ENCODE assay signal across 8 mouse cellular contexts in genomic region chr19:6841292-6841597, GRCm38 (mm10). TPM values are rescaled to one million over a fixed set of nuclear protein-coding genes. Genes with fewer than 3 reads are reported as not detected.
A peak's percentile ranks its signal among the peaks of the same experiment; 100 is the strongest.
DNase-seq lines count a peak whose midpoint lies in the region; ATAC-seq and TF ChIP-seq lines count a peak whose summit lies in the region.
"Had no signal": no experiment of that assay in that cellular context is flagged by ENCODE, and none has a peak within 500 bp of the region (broad histone marks: within the 10 kb centered on the region; RNA-seq: fewer than 3 reads in every experiment).

No protein-coding gene starts in this region.

- 0 out of 2 replicates have a peak overlapping the region, but pooled peaks have one; percentile 25 for H3K27ac ChIP-seq in kidney, postnatal 0 days
- peak overlapping the region; percentile 69 for H3K27ac ChIP-seq in macrophage

- H3K9ac ChIP-seq in kidney, postnatal 0 days (ENCODE audit: low read depth, low read length): no peak overlapping the region

- ATAC-seq in kidney, postnatal 0 days (replicated peaks; ENCODE audit: low FRiP score, low read depth): no peak
- peak; percentile 66 for ATAC-seq in CD4-positive, CD25-positive, alpha-beta regulatory T cell, adult 4 months

- no peaks in the 10 kb centered on the region for H3K9me3 ChIP-seq in kidney, postnatal 0 days (replicated peaks; ENCODE audit: low read length)

- H3K79me2 ChIP-seq in macrophage (ENCODE audit: inconsistent target): peaks cover 12% of the 10 kb centered on the region; the same call in 1 of the 2 replicates

- H3K4me1 ChIP-seq in kidney, postnatal 0 days (replicated peaks; ENCODE audit: insufficient read depth, low read length): peaks cover 14% of the 10 kb centered on the region

- peaks cover 2% of the 10 kb centered on the region; the same call in 1 of the 2 replicates for H3K27me3 ChIP-seq in kidney, postnatal 0 days (ENCODE audit: insufficient read depth, low read length)

- H3K36me3 ChIP-seq in kidney, postnatal 0 days (ENCODE audit: insufficient read depth, low read length): peaks cover 11% of the 10 kb centered on the region; the same call in 1 of the 2 replicates
- H3K36me3 ChIP-seq in macrophage (ENCODE audit: inconsistent target): peaks cover 48% of the 10 kb centered on the region

- H3K4me2 ChIP-seq in kidney, postnatal 0 days (ENCODE audit: low read length): peak overlapping the region; percentile 96

- TF ChIP-seq CTCF in kidney, postnatal 0 days (IDR thresholded peaks at IDR 0.05; ENCODE audit: low read depth): no peak

- DNase-seq in kidney, postnatal 0 days (ENCODE audit: low spot score): no peak
- DNase-seq in kidney, postnatal 25 days: no peak
- DNase-seq in B cell, adult 2 months: peak; percentile 20 to 24
- no peak for DNase-seq in urinary bladder, adult 2 months (ENCODE audit: low spot score)
- DNase-seq in spleen, postnatal 10 days (ENCODE audit: low spot score in 2 of 2): no peak
- DNase-seq: cerebellum, adult 9-10 months had no signal

- WGBS in kidney, postnatal 0 days: 17% methylated on average over 3 of the region's 3 CpGs
- WGBS in macrophage (ENCODE audit: missing documents): 7% methylated on average over 3 of the region's 3 CpGs

- no peak overlapping the region for H3K4me3 ChIP-seq in kidney, postnatal 0 days (replicated peaks; ENCODE audit: low read depth, low read length)
- H3K4me3 ChIP-seq in macrophage (ENCODE audit: inconsistent target): no peak overlapping the region; the same call in 1 of the 2 replicates

RNA-seq across cellular contexts. Expression of gene Rps6ka4, which starts 0.8 kb away (rescaled TPM):
- 19.6 TPM in 2 replicates for polyA plus RNA-seq in kidney, postnatal 0 days (2015; fragmentation: Nextera tagmentation; extraction: Ambion mirVana)
- polyA plus RNA-seq in CD4-positive, CD25-positive, alpha-beta regulatory T cell, adult 4 months (2017; shearing (Covaris generic)): 1 to 10 TPM; 6.4 to 8.3 TPM
- 100 to 1,000 TPM in 3 of 26 experiments, 10 to 100 TPM in 23; 20.7 to 276 (median 45.8) TPM for total RNA-seq in macrophage (2018; cell fraction: chromatin; rRNA removed)
- 10 to 100 TPM; 20.8 to 44.8 (median 28.9) TPM for total RNA-seq in macrophage (2018; cell fraction: cytosol; rRNA removed)
- total RNA-seq in macrophage (2018; cell fraction: nucleus; rRNA removed): 10 to 100 TPM; 18.4 to 95.2 (median 38.5) TPM
- 15.5 to 39.8 TPM (median 30.3 TPM) in 3 replicates for polyA plus RNA-seq in macrophage (2018)
- polyA plus RNA-seq in urinary bladder, adult 2 months (2012; rRNA removed): 34.6 and 37.5 TPM in 2 replicates

RNA-seq across cellular contexts. Expression of gene Ccdc88b, which starts 16.8 kb away (rescaled TPM):
- polyA plus RNA-seq in kidney, postnatal 0 days (2015; fragmentation: Nextera tagmentation; extraction: Ambion mirVana): 0.73 and 0.87 TPM in 2 replicates
- 1 to 10 TPM; 3.1 to 5.2 TPM for polyA plus RNA-seq in CD4-positive, CD25-positive, alpha-beta regulatory T cell, adult 4 months (2017; shearing (Covaris generic))
- 100 to 1,000 TPM in 20 of 26 experiments, 10 to 100 TPM in 6; 61.5 to 528 (median 169) TPM for total RNA-seq in macrophage (2018; cell fraction: chromatin; rRNA removed)
- total RNA-seq in macrophage (2018; cell fraction: cytosol; rRNA removed): 10 to 100 TPM; 23.7 to 58.1 (median 40.5) TPM
- total RNA-seq in macrophage (2018; cell fraction: nucleus; rRNA removed): 100 to 1,000 TPM in 14 of 26 experiments, 10 to 100 TPM in 12; 39.5 to 274 (median 109) TPM
- 16.2 to 28.6 TPM (median 21.1 TPM) in 3 replicates for polyA plus RNA-seq in macrophage (2018)
- 2.5 and 3.2 TPM in 2 replicates for polyA plus RNA-seq in urinary bladder, adult 2 months (2012; rRNA removed)

Comparison
In these comparisons a context has a peak if more than half of its experiments do, and no peak if none do; other contexts are left out.
1. DNase-seq: peak in B cell, adult 2 months (2 of 2); none in kidney, postnatal 0 days (single experiment), kidney, postnatal 25 days (0 of 2), urinary bladder, adult 2 months (single experiment) and spleen, postnatal 10 days (0 of 2).